Mouse (Mus musculus): ENCODE results near the gene Cdkal1. TPM values are rescaled to one million over a fixed set of nuclear protein-coding genes. Genes with fewer than 3 reads are reported as not detected.

The Cdkal1 gene
- polyA plus RNA-seq, 1 experiment = 1.2 TPM

DNA sequence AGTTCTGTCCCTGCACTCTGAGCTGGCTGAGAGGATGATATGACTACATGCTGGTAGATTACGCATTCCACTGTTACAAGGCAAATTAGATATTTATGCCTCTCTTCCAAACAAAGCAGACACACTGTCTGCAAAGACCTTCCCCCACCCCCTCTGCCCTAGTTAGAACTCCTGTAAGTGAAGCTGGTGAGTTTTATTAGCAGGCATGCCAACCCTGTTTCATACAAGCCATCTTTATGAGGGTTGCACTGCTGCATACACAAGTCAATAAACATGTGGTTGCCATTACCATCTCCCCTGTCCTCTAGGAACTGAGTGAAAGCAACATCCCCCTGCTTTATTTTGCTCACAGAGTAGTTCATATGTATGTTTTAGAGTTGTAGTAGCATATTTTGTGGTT is 447.9 kb downstream of the Cdkal1 start:
- H3K27me3 ChIP-seq (ENCODE audit: control insufficient read depth, insufficient read depth, low read length) = no peaks in the 10 kb centered on the region
- no peak overlapping the region for H3K4me3 ChIP-seq (ENCODE audit: extremely low read depth, insufficient read depth, insufficient read length)
- H3K27ac ChIP-seq (ENCODE audit: insufficient read depth, low read length) = no peak overlapping the region
- DNase-seq (ENCODE audit: low read depth in 1 of 2, low spot score in 2 of 2) = no peak
- no peaks in the 10 kb centered on the region for H3K36me3 ChIP-seq (ENCODE audit: control insufficient read depth, insufficient read depth, low read length)
- 95% methylated on average over 1 of the region's 1 CpGs for WGBS
- H3K4me1 ChIP-seq (ENCODE audit: control insufficient read depth, insufficient read depth, insufficient read length) = no peaks in the 10 kb centered on the region
- TF ChIP-seq POLR2A (IDR thresholded peaks at IDR 0.05; ENCODE audit: low read depth, low read length) (no peak), CTCF (IDR thresholded peaks at IDR 0.05; ENCODE audit: extremely low read depth, insufficient read depth, insufficient read length, insufficient replicate concordance) (no peak)

DNA sequence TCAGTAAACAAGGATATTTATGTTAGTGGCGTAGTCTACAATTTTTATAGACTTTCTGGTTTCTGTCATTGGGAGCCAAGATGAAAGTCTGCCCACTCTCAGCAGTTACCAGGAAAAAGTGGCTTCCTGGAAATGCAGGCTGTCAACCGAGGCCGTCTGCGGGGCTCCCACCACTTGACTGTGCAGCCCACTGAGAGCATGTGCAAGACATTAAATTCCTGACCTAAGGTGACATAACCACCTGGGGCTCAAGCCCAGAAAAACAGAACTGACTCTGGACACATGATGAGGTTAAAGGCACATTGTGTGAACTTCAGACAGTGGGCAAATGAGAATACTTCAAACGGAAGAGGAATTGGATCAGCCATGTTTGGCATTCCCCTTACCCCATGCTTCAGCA is 450.2 kb downstream of the Cdkal1 start:
- TF ChIP-seq CTCF (IDR thresholded peaks at IDR 0.05; ENCODE audit: extremely low read depth, insufficient read depth, insufficient read length, insufficient replicate concordance) (no peak), POLR2A (IDR thresholded peaks at IDR 0.05; ENCODE audit: low read depth, low read length) (no peak)
- DNase-seq (ENCODE audit: low read depth in 1 of 2, low spot score in 2 of 2) = no peak
- no peaks in the 10 kb centered on the region for H3K4me1 ChIP-seq (ENCODE audit: control insufficient read depth, insufficient read depth, insufficient read length)
- no peaks in the 10 kb centered on the region for H3K36me3 ChIP-seq (ENCODE audit: control insufficient read depth, insufficient read depth, low read length)
- no peaks in the 10 kb centered on the region for H3K27me3 ChIP-seq (ENCODE audit: control insufficient read depth, insufficient read depth, low read length)
- 75% methylated on average over 5 of the region's 5 CpGs for WGBS
- no peak overlapping the region for H3K27ac ChIP-seq (ENCODE audit: insufficient read depth, low read length)
- no peak overlapping the region for H3K4me3 ChIP-seq (ENCODE audit: extremely low read depth, insufficient read depth, insufficient read length)

DNA sequence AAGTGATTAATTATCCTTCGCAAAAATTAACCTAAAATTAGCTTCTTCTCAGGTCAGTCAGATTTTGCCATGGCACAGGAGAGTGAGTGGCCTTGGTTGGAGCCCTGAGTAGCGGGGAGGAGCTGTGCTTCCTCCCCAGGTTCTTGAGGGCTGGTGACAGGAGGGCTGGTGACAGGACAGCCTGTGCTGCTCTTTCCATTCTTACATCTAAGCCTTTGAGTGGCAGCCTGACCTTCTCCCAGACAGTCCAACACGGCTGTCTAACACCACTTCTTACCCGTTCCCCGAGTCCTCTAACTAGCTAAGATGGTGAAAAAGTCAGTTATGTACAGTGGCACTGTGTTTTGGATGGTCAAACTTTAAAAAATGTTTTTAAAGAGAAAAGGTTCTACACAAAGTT is 452.3 kb downstream of the Cdkal1 start:
- TF ChIP-seq POLR2A (IDR thresholded peaks at IDR 0.05; ENCODE audit: low read depth, low read length) (no peak), CTCF (IDR thresholded peaks at IDR 0.05; ENCODE audit: extremely low read depth, insufficient read depth, insufficient read length, insufficient replicate concordance) (no peak)

DNA sequence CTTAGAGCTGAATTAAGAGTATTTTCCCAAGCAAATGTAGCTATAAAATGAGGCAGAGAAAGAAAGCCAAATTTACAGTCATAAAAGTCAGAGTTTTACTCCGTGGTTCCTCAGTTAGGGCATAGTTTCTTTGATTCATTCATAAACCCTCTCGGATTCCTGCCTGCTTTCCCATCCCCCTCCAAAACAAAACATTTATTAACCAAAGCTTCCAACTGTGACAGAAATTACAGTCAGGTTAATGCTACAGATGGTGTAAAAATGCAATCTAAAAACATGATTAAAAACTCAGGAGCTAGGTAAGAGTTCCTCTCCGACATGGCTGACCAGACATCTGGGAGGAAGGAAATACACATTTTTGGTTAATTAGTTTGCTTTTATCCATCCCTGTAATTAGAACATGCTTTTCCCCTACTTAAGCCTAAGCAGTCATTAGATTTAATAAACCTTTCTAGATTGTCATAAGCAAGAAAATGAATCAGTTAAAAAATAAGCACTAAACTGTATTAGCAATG is 452.9 kb downstream of the Cdkal1 start:
- no peaks in the 10 kb centered on the region for H3K4me1 ChIP-seq (ENCODE audit: control insufficient read depth, insufficient read depth, insufficient read length)
- no peak for DNase-seq (ENCODE audit: low read depth in 1 of 2, low spot score in 2 of 2)
- H3K27ac ChIP-seq (ENCODE audit: insufficient read depth, low read length) = no peak overlapping the region
- 87% methylated on average over 3 of the region's 3 CpGs for WGBS
- H3K36me3 ChIP-seq (ENCODE audit: control insufficient read depth, insufficient read depth, low read length) = no peaks in the 10 kb centered on the region
- no peaks in the 10 kb centered on the region for H3K27me3 ChIP-seq (ENCODE audit: control insufficient read depth, insufficient read depth, low read length)
- no peak overlapping the region for H3K4me3 ChIP-seq (ENCODE audit: extremely low read depth, insufficient read depth, insufficient read length)
- TF ChIP-seq POLR2A (IDR thresholded peaks at IDR 0.05; ENCODE audit: low read depth, low read length) = no peak
- no peak for TF ChIP-seq CTCF (IDR thresholded peaks at IDR 0.05; ENCODE audit: extremely low read depth, insufficient read depth, insufficient read length, insufficient replicate concordance)

More for the DNA sequence above, 452.3 kb downstream of the Cdkal1 start:
- H3K36me3 ChIP-seq (ENCODE audit: control insufficient read depth, insufficient read depth, low read length) = no peaks in the 10 kb centered on the region
- H3K4me3 ChIP-seq (ENCODE audit: extremely low read depth, insufficient read depth, insufficient read length) = no peak overlapping the region
- WGBS = 93% methylated on average over 5 of the region's 5 CpGs
- H3K27ac ChIP-seq (ENCODE audit: insufficient read depth, low read length) = no peak overlapping the region
- no peaks in the 10 kb centered on the region for H3K4me1 ChIP-seq (ENCODE audit: control insufficient read depth, insufficient read depth, insufficient read length)
- DNase-seq (ENCODE audit: low read depth in 1 of 2, low spot score in 2 of 2) = no peak
- no peaks in the 10 kb centered on the region for H3K27me3 ChIP-seq (ENCODE audit: control insufficient read depth, insufficient read depth, low read length)

DNA sequence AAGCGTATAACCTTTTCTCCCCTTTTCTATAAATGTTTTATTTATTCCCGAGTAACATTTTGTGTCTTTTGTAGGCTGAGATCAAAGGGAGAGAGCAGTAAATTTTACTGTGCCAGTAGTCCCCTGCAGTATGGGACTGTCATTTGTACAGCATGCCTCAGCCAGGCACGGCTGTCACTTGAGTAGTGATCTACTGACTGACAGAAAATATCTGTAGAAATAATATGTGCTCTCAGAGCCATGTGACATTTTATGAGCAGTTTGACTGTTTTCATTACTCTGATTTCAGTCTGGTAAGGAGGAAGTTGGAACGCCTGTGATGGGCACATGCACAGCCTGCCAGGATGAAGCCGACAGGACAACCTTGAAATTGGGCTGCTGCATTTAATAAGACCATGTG is 455.6 kb downstream of the Cdkal1 start:
- Histone ChIP-seq H3K27me3 (ENCODE audit: control insufficient read depth, insufficient read depth, low read length) (no peaks in the 10 kb centered on the region), H3K27ac (ENCODE audit: insufficient read depth, low read length) (no peak overlapping the region), H3K4me3 (ENCODE audit: extremely low read depth, insufficient read depth, insufficient read length) (no peak overlapping the region), H3K4me1 (ENCODE audit: control insufficient read depth, insufficient read depth, insufficient read length) (no peaks in the 10 kb centered on the region), H3K36me3 (ENCODE audit: control insufficient read depth, insufficient read depth, low read length) (no peaks in the 10 kb centered on the region)
- 84% methylated on average over 5 of the region's 5 CpGs for WGBS
- TF ChIP-seq POLR2A (IDR thresholded peaks at IDR 0.05; ENCODE audit: low read depth, low read length) = no peak
- no peak for TF ChIP-seq CTCF (IDR thresholded peaks at IDR 0.05; ENCODE audit: extremely low read depth, insufficient read depth, insufficient read length, insufficient replicate concordance)
- DNase-seq (ENCODE audit: low read depth in 1 of 2, low spot score in 2 of 2) = no peak

DNA sequence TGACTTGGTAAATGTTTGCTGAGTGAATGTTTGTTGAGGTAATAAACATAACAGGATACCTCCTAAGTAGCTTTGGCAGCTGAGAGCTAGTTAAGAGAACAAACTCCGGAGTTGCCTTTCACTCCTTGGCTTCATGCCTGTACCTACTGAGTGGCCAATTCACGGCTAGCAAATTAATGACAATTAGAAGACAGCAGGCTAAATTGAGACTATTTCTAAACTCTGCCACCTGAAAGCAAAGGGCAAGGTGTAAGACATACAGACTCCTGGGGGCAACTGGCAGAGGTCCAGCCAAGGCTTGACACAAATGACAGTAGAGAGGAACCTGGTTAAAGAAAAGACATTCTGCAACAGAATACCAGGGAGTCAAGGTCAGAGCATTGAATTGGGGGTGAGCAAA is 457.0 kb downstream of the Cdkal1 start:
- TF ChIP-seq POLR2A (IDR thresholded peaks at IDR 0.05; ENCODE audit: low read depth, low read length) (no peak), CTCF (IDR thresholded peaks at IDR 0.05; ENCODE audit: extremely low read depth, insufficient read depth, insufficient read length, insufficient replicate concordance) (no peak)
- Histone ChIP-seq H3K4me1 (ENCODE audit: control insufficient read depth, insufficient read depth, insufficient read length) (no peaks in the 10 kb centered on the region), H3K27ac (ENCODE audit: insufficient read depth, low read length) (no peak overlapping the region), H3K27me3 (ENCODE audit: control insufficient read depth, insufficient read depth, low read length) (no peaks in the 10 kb centered on the region), H3K36me3 (ENCODE audit: control insufficient read depth, insufficient read depth, low read length) (no peaks in the 10 kb centered on the region), H3K4me3 (ENCODE audit: extremely low read depth, insufficient read depth, insufficient read length) (no peak overlapping the region)
- DNase-seq (ENCODE audit: low read depth in 1 of 2, low spot score in 2 of 2) = no peak
- 87% methylated on average over 2 of the region's 2 CpGs for WGBS

DNA sequence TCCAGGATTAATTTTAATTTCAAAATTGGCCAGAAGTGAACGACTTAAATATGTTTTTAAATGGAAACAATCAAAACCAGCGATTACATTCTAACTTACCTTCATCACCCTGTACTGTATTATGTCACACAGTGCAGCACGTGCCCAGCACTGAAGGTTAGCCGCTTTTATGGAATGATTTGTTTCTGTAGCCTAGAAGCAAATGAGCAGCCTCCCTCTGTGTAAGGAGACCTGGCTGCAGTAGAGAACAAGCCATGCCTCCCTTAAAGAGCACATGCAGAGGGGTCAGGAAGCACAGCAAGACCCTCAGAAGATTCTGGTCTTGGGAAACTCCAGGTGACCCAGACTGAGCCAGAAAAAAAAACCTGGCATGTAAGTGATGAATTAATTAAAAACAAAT is 459.8 kb downstream of the Cdkal1 start:
- H3K27me3 ChIP-seq (ENCODE audit: control insufficient read depth, insufficient read depth, low read length) = no peaks in the 10 kb centered on the region
- H3K36me3 ChIP-seq (ENCODE audit: control insufficient read depth, insufficient read depth, low read length) = no peaks in the 10 kb centered on the region
- TF ChIP-seq POLR2A (IDR thresholded peaks at IDR 0.05; ENCODE audit: low read depth, low read length) (no peak), CTCF (IDR thresholded peaks at IDR 0.05; ENCODE audit: extremely low read depth, insufficient read depth, insufficient read length, insufficient replicate concordance) (no peak)
- H3K27ac ChIP-seq (ENCODE audit: insufficient read depth, low read length) = no peak overlapping the region
- no peak for DNase-seq (ENCODE audit: low read depth in 1 of 2, low spot score in 2 of 2)
- H3K4me3 ChIP-seq (ENCODE audit: extremely low read depth, insufficient read depth, insufficient read length) = no peak overlapping the region
- 88% methylated on average over 4 of the region's 4 CpGs for WGBS
- no peaks in the 10 kb centered on the region for H3K4me1 ChIP-seq (ENCODE audit: control insufficient read depth, insufficient read depth, insufficient read length)
